Mouse (Mus musculus) cerebellum, adult (tissue): Measurements from ENCODE around the gene Gm21988.

Experiments
- ATAC-seq: cut with Nextera tagmentation; 2 replicates; pipeline ENCODE4 v1.9.2; 2017; ENCODE audit warnings: mild to moderate bottlenecking, moderate library complexity, mixed read lengths; ENCODE audit not compliant: insufficient number of reproducible peaks, low FRiP score, low TSS enrichment

Gene Gm21988

GRCm38 (mm10) chr11:70192157-70192556 lies 47.5 kb downstream of the Gm21988 start:
- ATAC-seq, result no peak

- ATAC-seq, result no peak
Measured at GRCm38 (mm10) chr11:70191188-70191587, 48.4 kb downstream of the Gm21988 start.

- ATAC-seq, result no peak
Measured at GRCm38 (mm10) chr11:70189319-70190134, 50.1 kb downstream of the Gm21988 start.
